Mouse (Mus musculus) embryonic facial prominence, embryonic 13.5 days (tissue): ENCODE measurements around the gene Elmod3. TPM values are rescaled to one million over a fixed set of nuclear protein-coding genes. Genes with fewer than 3 reads are reported as not detected.

Experiments used
- ATAC-seq: fragments of 200-750 bp; cut with Nextera tagmentation; 2 replicates; pipeline ENCODE4 v1.8.0; 2017; ENCODE audit warnings: low read depth; ENCODE audit not compliant: insufficient number of reproducible peaks, insufficient read depth, low FRiP score, low TSS enrichment
- H3K27ac ChIP-seq: fragments of 300-500 bp; sonication (generic); 2 replicates; pipeline ENCODE4 v1.5.1; 2015; ENCODE audit warnings: moderate library complexity, mild to moderate bottlenecking, inconsistent platforms
- H3K27me3 ChIP-seq: fragments of 300-500 bp; sonication (generic); 2 replicates; pipeline ENCODE4 v1.6.1; 2015; ENCODE audit warnings: mild to moderate bottlenecking, inconsistent platforms
- H3K36me3 ChIP-seq: fragments of 300-500 bp; sonication (generic); 2 replicates; pipeline ENCODE4 v1.6.1; 2015; ENCODE audit warnings: mild to moderate bottlenecking, inconsistent platforms
- H3K4me1 ChIP-seq: fragments of 300-500 bp; sonication (generic); 2 replicates; pipeline ENCODE4 v1.6.1; 2015; ENCODE audit warnings: inconsistent platforms
- H3K4me2 ChIP-seq: fragments of 300-500 bp; sonication (generic); 2 replicates; pipeline ENCODE4 v1.6.1; 2015; ENCODE audit warnings: moderate library complexity, mild to moderate bottlenecking, inconsistent platforms
- H3K4me3 ChIP-seq: fragments of 300-500 bp; sonication (generic); 2 replicates; pipeline ENCODE4 v1.5.1; 2015; ENCODE audit warnings: mild to moderate bottlenecking, inconsistent platforms
- H3K9ac ChIP-seq: fragments of 300-500 bp; sonication (generic); 2 replicates; pipeline ENCODE4 v1.6.1; 2015; ENCODE audit warnings: mild to moderate bottlenecking, inconsistent platforms
- H3K9me3 ChIP-seq: fragments of 300-500 bp; sonication (generic); 2 replicates; pipeline ENCODE4 v1.6.1; 2016; ENCODE audit warnings: inconsistent platforms
- WGBS: fragments of 180-500 bp; shearing (Covaris S2); methylation state at CpG from one replicate; pipeline ENCODE4 v1.1.7; 2015; ENCODE audit warnings: mixed read lengths; 5-methylcytosine and 5-hydroxymethylcytosine counted together
- polyA plus RNA-seq: library from polyadenylated mRNA; unstranded; fragments of >200 nt; fragmentation: Nextera tagmentation; extraction: Ambion mirVana; gene quantifications from 2 replicates; pipeline ENCODE4 v1.2.1, GENCODE M21; 2015

The Elmod3 gene
- polyA plus RNA-seq, 1 experiment from 2014 or later, result 17.5 TPM

DNA sequence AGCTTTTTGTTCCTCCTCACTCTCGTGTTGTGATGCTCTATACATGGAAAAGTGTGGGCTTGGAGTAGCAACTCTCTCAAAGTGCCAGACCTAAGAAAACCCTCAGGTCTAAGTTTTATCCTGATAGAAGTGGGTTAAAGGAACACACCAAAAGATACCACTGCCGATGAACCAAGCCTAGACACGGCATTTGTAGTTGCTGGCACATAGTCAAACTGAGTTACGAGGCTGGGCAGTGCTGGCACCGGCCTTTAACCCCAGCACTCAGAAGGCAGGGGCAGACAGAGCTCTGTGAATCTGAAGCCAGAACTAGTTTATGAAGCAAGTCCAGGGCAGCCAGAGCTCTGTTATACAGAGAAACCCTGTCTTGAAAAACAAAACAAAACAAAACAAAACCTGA is 9.5 kb upstream of the Elmod3 start:
- no peak overlapping the region for H3K27ac ChIP-seq
- H3K9me3 ChIP-seq, result no peaks in the 10 kb centered on the region
- WGBS, result 88% methylated on average over 5 of the region's 5 CpGs
- no peak for ATAC-seq
- no peaks in the 10 kb centered on the region for H3K27me3 ChIP-seq
- H3K4me3 ChIP-seq, result no peak overlapping the region
- no peak overlapping the region for H3K9ac ChIP-seq
- H3K36me3 ChIP-seq, result peaks cover 64% of the 10 kb centered on the region
- H3K4me2 ChIP-seq, result no peak overlapping the region
- no peaks in the 10 kb centered on the region for H3K4me1 ChIP-seq

DNA sequence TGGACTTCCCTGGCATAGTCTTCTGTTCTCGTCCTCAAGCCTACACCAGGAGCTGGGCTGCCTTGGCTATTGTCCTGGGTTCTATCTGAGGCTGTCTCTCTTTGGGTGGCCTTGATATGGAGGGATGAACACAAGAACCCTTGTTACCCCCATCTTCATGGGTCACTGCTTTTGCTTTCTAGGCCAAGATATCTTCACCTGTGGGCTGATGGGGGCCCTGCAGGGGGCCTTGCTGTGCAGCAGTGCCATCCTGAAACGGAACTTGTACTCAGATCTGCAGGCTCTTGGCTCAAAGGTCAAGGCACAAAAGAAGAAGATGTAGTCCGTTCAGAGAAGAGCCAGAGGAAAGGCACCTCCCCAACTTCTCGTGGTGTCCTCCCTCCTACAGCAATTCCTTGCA is 8.8 kb upstream of the Elmod3 start:
- Histone ChIP-seq H3K36me3 (peaks cover 64% of the 10 kb centered on the region), H3K9ac (no peak overlapping the region), H3K27ac (no peak overlapping the region), H3K4me1 (no peaks in the 10 kb centered on the region), H3K9me3 (no peaks in the 10 kb centered on the region), H3K27me3 (no peaks in the 10 kb centered on the region), H3K4me3 (no peak overlapping the region), H3K4me2 (no peak overlapping the region)
- WGBS, result 79% methylated on average over 4 of the region's 4 CpGs
- no peak for ATAC-seq

DNA sequence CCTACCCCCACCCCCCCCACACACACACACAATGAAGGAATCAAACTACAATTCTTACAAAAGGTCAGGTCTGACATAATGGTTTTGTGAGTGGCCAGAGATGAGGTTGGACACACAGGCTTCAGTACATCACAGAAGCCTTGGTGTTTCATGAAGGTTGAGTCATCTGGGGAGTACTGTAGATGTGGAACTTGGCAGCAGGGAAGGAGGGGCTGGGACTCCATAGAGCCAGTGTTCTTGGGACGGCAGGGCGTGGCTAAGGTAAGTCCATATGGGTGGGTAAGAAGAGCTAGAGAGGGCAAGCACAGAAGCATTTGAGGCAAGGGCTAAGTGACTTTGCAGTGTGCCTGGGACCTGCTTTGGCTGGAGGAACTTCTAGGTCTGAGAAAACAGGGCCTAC is 5.9 kb upstream of the Elmod3 start:
- no peak overlapping the region for H3K4me3 ChIP-seq
- H3K27ac ChIP-seq, result no peak overlapping the region
- no peaks in the 10 kb centered on the region for H3K9me3 ChIP-seq
- no peaks in the 10 kb centered on the region for H3K27me3 ChIP-seq
- peaks cover 5% of the 10 kb centered on the region for H3K4me1 ChIP-seq
- H3K9ac ChIP-seq, result no peak overlapping the region
- ATAC-seq, result no peak
- no peak overlapping the region for H3K4me2 ChIP-seq
- H3K36me3 ChIP-seq, result peaks cover 34% of the 10 kb centered on the region
- 76% methylated on average over 2 of the region's 2 CpGs for WGBS

DNA sequence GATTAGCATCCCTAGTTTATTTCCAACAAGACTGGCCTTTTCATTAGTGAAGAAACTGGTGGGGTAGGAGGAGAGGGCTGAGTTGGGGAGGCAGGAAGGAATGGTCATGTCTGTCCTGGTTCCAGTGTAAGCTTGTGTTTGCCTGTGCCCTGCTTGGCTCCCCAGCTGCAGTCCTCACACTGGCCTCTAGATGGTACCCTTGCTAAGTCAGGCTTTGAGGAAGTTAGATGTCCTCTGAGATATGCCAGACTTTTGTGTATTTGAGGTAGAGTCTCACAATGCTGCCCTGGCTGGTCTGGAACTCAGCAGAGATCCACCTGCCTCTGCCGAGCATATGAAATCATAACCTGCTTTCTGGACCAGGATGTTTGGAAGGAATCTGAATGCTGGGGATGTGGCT is 3.5 kb upstream of the Elmod3 start:
- Histone ChIP-seq H3K9ac (no peak overlapping the region), H3K4me2 (no peak overlapping the region), H3K36me3 (peaks cover 17% of the 10 kb centered on the region), H3K27me3 (no peaks in the 10 kb centered on the region), H3K27ac (no peak overlapping the region), H3K4me1 (peaks cover 18% of the 10 kb centered on the region), H3K4me3 (no peak overlapping the region), H3K9me3 (no peaks in the 10 kb centered on the region)
- WGBS, result 58% methylated on average over 1 of the region's 1 CpGs
- ATAC-seq, result no peak

DNA sequence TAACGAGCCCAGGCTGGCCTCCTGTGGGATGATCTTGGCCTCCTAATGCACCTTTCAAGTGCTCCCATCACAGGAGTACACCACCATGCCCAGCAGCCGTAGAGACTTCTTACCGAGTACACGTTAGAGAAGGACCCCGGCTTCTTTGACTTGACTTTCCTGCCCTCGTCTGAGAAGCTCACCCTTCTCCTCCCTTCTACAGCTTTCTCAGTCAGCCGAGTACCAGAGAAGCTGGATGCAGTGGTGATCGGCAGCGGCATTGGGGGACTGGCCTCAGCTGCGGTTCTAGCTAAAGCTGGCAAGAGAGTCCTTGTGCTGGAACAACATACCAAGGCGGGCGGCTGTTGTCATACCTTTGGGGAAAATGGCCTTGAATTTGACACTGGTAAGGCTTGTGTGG is 2.6 kb upstream of the Elmod3 start:
- H3K27ac ChIP-seq, result no peak overlapping the region
- 80% methylated on average over 12 of the region's 12 CpGs for WGBS
- H3K9me3 ChIP-seq, result no peaks in the 10 kb centered on the region
- H3K9ac ChIP-seq, result no peak overlapping the region
- H3K27me3 ChIP-seq, result no peaks in the 10 kb centered on the region
- H3K4me3 ChIP-seq, result no peak overlapping the region
- no peak for ATAC-seq
- H3K4me2 ChIP-seq, result no peak overlapping the region
- H3K36me3 ChIP-seq, result peaks cover 8% of the 10 kb centered on the region
- peaks cover 18% of the 10 kb centered on the region for H3K4me1 ChIP-seq

DNA sequence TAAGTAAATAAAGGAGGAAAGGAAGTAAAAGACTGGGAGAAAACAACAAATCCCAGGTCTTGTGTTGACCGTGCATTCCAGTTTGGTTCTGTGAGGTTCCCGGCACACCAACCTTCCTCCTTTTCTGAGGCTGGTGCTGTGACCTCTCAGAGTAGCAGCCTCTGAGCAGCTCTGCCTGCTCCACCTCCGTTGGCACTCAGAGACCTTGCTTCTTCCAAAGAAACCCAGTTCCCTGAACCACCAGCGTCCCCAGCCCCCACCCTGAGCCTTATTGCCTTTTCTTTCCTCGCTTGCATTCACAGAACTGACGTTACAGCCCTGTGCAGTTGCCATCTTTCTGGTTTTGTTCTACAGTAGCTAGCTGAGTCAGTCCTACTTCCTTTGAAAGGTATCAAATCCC is 2.0 kb upstream of the Elmod3 start:
- H3K9me3 ChIP-seq, result no peaks in the 10 kb centered on the region
- H3K4me2 ChIP-seq, result no peak overlapping the region
- 80% methylated on average over 6 of the region's 6 CpGs for WGBS

DNA sequence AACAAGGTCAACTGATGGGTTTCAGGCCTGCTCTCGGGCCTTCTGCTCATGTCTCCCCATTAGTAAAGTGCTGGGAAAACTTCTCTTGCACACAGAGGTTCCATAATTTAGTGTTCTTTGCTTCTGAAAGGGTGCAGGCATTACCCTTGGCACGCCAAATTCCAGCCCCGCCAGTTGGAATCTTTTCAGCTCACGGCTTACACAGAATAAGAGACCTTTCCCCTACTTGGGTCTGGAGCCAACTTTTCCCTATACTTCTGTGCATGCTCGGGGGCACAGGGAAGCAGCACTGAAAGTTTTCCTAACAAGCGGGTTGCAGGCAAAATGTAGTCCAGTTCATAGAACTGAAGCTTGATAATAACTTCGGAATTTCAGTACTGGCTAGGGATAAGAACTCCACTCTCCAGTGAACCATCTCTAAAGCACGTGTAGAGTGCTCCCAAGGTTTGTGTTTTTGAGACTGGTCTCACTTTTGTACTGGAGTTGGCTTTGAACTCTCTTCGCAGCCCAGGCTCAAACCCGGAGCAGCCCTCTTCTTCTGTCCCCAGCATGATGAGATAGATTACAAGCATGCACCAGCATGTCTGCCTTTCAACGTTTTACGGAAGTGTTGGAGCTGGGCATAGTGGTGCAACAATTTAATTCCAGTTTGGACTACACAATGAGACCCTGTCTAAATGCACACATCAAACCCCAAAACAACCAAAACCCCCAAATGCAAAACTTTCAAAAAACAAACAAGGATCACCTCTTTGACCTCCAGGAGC is 761 bp upstream of the Elmod3 start:
- WGBS, result 34% methylated on average over 12 of the region's 12 CpGs
- H3K27ac ChIP-seq, result peak overlapping the region; percentile 84

More for the DNA sequence above, 2.0 kb upstream of the Elmod3 start:
- no peak for ATAC-seq
- H3K4me1 ChIP-seq, result peaks cover 18% of the 10 kb centered on the region
- H3K36me3 ChIP-seq, result peaks cover 4% of the 10 kb centered on the region
- H3K27me3 ChIP-seq, result no peaks in the 10 kb centered on the region
- no peak overlapping the region for H3K27ac ChIP-seq
- H3K4me3 ChIP-seq, result no peak overlapping the region
- H3K9ac ChIP-seq, result no peak overlapping the region

DNA sequence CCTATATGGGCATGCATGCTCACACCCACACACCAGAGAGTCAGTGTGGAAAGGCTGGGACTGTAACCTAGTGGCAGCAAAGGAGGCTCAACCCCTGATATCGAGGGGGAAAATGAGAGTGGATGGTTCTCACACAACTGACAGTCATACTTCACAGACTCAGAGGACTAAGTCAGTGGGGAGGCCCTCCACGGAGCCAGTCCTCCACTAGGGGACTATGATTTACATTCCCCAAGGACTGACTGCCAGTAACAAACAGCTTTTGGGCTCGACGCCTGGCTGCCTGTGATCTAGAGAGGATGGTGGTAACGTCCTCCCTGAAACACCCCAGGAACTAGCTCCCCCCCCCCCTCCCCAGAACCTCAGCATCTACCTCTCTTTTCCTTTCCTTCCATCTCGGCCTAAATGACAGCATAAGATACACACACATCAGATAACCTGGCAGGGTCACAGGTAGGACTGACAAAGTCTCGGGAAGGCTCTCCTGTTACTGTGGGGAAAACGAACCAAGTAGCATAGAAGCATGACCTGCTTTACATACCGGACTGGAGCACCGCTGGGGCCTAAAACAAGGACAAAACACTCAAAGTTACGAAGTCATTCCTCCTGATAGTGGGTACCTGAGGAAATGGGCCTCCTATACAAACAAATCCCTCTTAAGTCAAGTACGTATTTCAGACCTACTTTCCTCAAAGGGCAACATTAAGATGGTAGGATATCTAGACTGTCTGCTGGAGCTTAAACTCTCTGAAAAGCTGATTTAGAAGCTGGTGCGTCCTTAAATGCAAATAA is 934 bp downstream of the Elmod3 start:
- no peaks in the 10 kb centered on the region for H3K36me3 ChIP-seq
- peak overlapping the region; percentile 82 for H3K9ac ChIP-seq
- no peaks in the 10 kb centered on the region for H3K27me3 ChIP-seq
- peaks cover 18% of the 10 kb centered on the region for H3K4me1 ChIP-seq
- H3K4me3 ChIP-seq, result peak overlapping the region; percentile 66
- H3K4me2 ChIP-seq, result peak overlapping the region; percentile 81
- peak overlapping the region; percentile 51 for H3K27ac ChIP-seq
- no peak for ATAC-seq
- 43% methylated on average over 13 of the region's 13 CpGs for WGBS
- H3K9me3 ChIP-seq, result no peaks in the 10 kb centered on the region

More for the DNA sequence above, 761 bp upstream of the Elmod3 start:
- no peak for ATAC-seq
- Histone ChIP-seq H3K9me3 (no peaks in the 10 kb centered on the region), H3K4me2 (peak overlapping the region; percentile 81), H3K9ac (peak overlapping the region; percentile 72), H3K4me1 (peaks cover 18% of the 10 kb centered on the region), H3K27me3 (no peaks in the 10 kb centered on the region), H3K36me3 (no peaks in the 10 kb centered on the region), H3K4me3 (peak overlapping the region; percentile 66)

DNA sequence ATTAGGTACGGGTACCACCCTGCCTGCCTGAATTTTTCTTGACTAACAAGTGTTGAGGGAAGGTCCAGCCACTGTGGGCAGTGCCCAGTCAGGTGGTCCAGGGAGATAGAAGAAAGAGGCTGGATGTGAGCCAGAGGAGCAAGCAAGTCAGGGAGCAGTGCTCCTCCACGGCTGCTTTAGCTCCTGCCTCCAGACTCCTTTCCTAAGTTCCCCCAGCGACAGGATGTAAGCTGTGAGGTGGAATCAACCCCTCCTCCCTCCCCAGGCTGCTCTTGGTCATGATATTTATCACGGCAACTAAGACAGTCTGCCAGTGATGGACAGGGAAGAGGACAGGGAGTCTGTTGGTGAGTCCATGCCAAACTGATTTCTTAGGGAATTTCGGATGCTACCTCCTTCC is 4.3 kb downstream of the Elmod3 start:
- ATAC-seq, result no peak
- WGBS, result 64% methylated on average over 5 of the region's 5 CpGs
- no peak overlapping the region for H3K27ac ChIP-seq

DNA sequence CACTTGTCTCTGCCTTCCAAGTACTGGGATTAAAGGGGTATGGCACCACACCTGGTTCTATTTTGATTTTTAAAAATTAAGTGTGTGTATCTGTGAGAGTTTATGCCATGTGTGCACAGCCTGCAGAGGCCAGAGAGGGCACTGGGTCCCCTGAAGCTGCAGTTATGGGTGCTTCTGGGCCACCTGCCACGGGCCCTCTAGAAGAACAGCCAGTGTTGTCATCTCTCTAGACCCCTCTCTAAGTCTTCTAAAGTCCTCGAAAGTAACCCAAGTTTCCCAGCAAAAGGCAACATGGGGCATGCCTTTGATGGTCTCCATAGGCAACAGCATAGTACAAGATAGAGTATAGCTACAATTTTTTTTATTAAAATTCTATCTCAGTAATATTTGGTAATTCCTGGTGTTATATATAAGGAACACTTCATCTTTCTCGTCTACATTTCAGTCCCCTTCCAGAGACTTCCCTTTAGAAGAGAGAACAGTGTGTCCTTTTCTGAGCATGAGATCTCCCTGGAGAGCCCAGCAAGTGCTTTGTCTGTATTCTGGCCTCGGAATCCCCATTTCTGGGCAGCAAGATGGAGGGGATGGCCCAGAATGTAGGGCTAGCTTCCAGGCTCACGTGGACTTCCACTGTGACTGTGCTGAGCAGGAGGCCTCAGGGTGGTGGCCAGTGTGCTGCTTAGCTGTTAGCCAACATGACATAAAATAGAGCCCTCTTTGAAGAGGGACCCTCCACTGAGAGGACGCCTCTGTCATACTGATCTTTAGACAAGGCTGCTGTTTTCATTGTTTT is 5.0 kb downstream of the Elmod3 start:
- Histone ChIP-seq H3K36me3 (0 out of 2 replicates have a peak, but pooled peaks cover 6% of the 10 kb centered on the region), H3K4me3 (no peak overlapping the region), H3K9ac (no peak overlapping the region), H3K27ac (no peak overlapping the region), H3K27me3 (no peaks in the 10 kb centered on the region), H3K4me1 (peaks cover 12% of the 10 kb centered on the region), H3K4me2 (no peak overlapping the region), H3K9me3 (no peaks in the 10 kb centered on the region)
- WGBS, result 81% methylated on average over 6 of the region's 6 CpGs
- no peak for ATAC-seq

More for the DNA sequence above, 4.3 kb downstream of the Elmod3 start:
- Histone ChIP-seq H3K9ac (no peak overlapping the region), H3K27me3 (no peaks in the 10 kb centered on the region), H3K4me1 (peaks cover 12% of the 10 kb centered on the region), H3K4me2 (no peak overlapping the region), H3K4me3 (no peak overlapping the region), H3K9me3 (no peaks in the 10 kb centered on the region), H3K36me3 (0 out of 2 replicates have a peak, but pooled peaks cover 6% of the 10 kb centered on the region)

DNA sequence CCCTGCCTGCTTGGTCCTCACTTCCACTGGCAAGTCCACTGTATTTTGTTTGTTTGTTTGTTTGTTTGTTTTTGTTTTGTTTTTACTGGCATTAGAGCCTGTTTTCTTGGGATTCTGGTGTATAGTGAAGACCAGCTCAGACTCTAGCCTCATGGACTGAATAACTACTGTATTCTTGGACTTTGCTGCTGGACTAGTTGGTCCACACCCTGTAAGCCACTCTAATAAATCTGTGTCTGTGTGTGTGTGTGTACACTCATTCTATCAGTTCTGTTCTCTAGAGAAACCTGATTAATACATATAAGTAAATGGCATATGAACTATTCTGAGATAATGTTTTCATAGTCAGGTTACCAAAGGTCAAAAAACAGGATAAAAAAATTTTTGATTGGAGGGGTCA is 8.1 kb downstream of the Elmod3 start:
- ATAC-seq, result no peak
- Histone ChIP-seq H3K27ac (no peak overlapping the region), H3K9ac (no peak overlapping the region), H3K4me3 (no peak overlapping the region), H3K4me2 (no peak overlapping the region), H3K9me3 (no peaks in the 10 kb centered on the region), H3K4me1 (no peaks in the 10 kb centered on the region), H3K27me3 (no peaks in the 10 kb centered on the region), H3K36me3 (peaks cover 20% of the 10 kb centered on the region)
